Mouse (Mus musculus) forebrain, embryonic 10.5 days (tissue): ENCODE results near the gene Gse1. TPM values are rescaled to one million over a fixed set of nuclear protein-coding genes. Genes with fewer than 3 reads are reported as not detected.

Experiments used
- DNase-seq: peaks from one replicate; pipeline ENCODE4 v3.0.0-alpha.2; 2017; ENCODE audit warnings: low spot score; ENCODE audit errors: extremely low spot score
- H3K27ac ChIP-seq: fragments of 300-500 bp; sonication (generic); 2 replicates; pipeline ENCODE4 v1.5.1; 2016; ENCODE audit warnings: mild to moderate bottlenecking
- H3K27me3 ChIP-seq: fragments of 300-500 bp; sonication (generic); 2 replicates; pipeline ENCODE4 v1.6.1; 2016; ENCODE audit warnings: mild to moderate bottlenecking; ENCODE audit not compliant: poor library complexity, severe bottlenecking
- H3K36me3 ChIP-seq: fragments of 300-500 bp; sonication (generic); replicated peaks from 2 replicates; pipeline ENCODE4 v1.6.1; 2016; ENCODE audit warnings: mild to moderate bottlenecking, moderate library complexity
- H3K4me1 ChIP-seq: fragments of 300-500 bp; sonication (generic); 2 replicates; pipeline ENCODE4 v1.6.1; 2016
- H3K4me3 ChIP-seq: fragments of 300-500 bp; sonication (generic); 2 replicates; pipeline ENCODE4 v1.5.1; 2016; ENCODE audit warnings: mild to moderate bottlenecking, moderate library complexity
- H3K9me3 ChIP-seq: fragments of 300-500 bp; sonication (generic); 2 replicates; pipeline ENCODE4 v1.6.1; 2016; ENCODE audit warnings: mild to moderate bottlenecking, moderate library complexity
- WGBS: fragments of 180-500 bp; shearing (Covaris S2); methylation state at CpG from one replicate; pipeline ENCODE4 v1.1.7; 2016; 5-methylcytosine and 5-hydroxymethylcytosine counted together
- polyA plus RNA-seq: library from polyadenylated mRNA; unstranded; fragments of >200 nt; fragmentation: Nextera tagmentation; extraction: Ambion mirVana; gene quantifications from 2 replicates; pipeline ENCODE4 v1.2.1, GENCODE M21; 2016

Gse1 gene
- polyA plus RNA-seq, 1 experiment from 2014 or later, result 12.0 TPM

GRCm38 (mm10) chr8:120373621-120374020, 145.4 kb downstream of the Gse1 start:
- no peaks in the 10 kb centered on the region for H3K36me3 ChIP-seq
- 86% methylated on average over 3 of the region's 3 CpGs for WGBS
- DNase-seq, result no peak
- H3K27ac ChIP-seq, result peak overlapping the region; percentile 73
- H3K4me1 ChIP-seq, result peaks cover 97% of the 10 kb centered on the region
- H3K27me3 ChIP-seq, result peaks cover 57% of the 10 kb centered on the region
- H3K9me3 ChIP-seq, result no peaks in the 10 kb centered on the region
- H3K4me3 ChIP-seq, result no peak overlapping the region

- Histone ChIP-seq H3K4me1 (peaks cover 97% of the 10 kb centered on the region), H3K4me3 (no peak overlapping the region), H3K27ac (peak overlapping the region; percentile 73), H3K36me3 (no peaks in the 10 kb centered on the region), H3K27me3 (peaks cover 62% of the 10 kb centered on the region), H3K9me3 (no peaks in the 10 kb centered on the region)
- 81% methylated on average over 1 of the region's 1 CpGs for WGBS
- no peak for DNase-seq
These were observed 145.8 kb downstream of the Gse1 start for GRCm38 (mm10) chr8:120374070-120374469.

- H3K27me3 ChIP-seq, result peaks cover 66% of the 10 kb centered on the region
- peak overlapping the region; percentile 73 for H3K27ac ChIP-seq
- no peaks in the 10 kb centered on the region for H3K9me3 ChIP-seq
- WGBS, result 49% methylated on average over 9 of the region's 9 CpGs
- peaks cover 97% of the 10 kb centered on the region for H3K4me1 ChIP-seq
- H3K4me3 ChIP-seq, result no peak overlapping the region
- DNase-seq, result no peak
- no peaks in the 10 kb centered on the region for H3K36me3 ChIP-seq
These were observed 146.3 kb downstream of the Gse1 start for GRCm38 (mm10) chr8:120374514-120374913.

GRCm38 (mm10) chr8:120375170-120375569, 146.9 kb downstream of the Gse1 start:
- Histone ChIP-seq H3K4me1 (peaks cover 97% of the 10 kb centered on the region), H3K27ac (peak overlapping the region; percentile 73), H3K4me3 (no peak overlapping the region), H3K27me3 (peaks cover 73% of the 10 kb centered on the region), H3K36me3 (no peaks in the 10 kb centered on the region), H3K9me3 (no peaks in the 10 kb centered on the region)
- 36% methylated on average over 5 of the region's 5 CpGs for WGBS
- DNase-seq, result no peak

GRCm38 (mm10) chr8:120376215-120376614, 148.0 kb downstream of the Gse1 start:
- Histone ChIP-seq H3K27ac (peak overlapping the region; percentile 75), H3K4me3 (no peak overlapping the region), H3K36me3 (no peaks in the 10 kb centered on the region), H3K9me3 (no peaks in the 10 kb centered on the region), H3K27me3 (peaks cover 83% of the 10 kb centered on the region), H3K4me1 (peaks cover 100% of the 10 kb centered on the region)
- whole genome bisulfite sequencing, result 57% methylated on average over 4 of the region's 4 CpGs
- DNase-seq, result no peak

GRCm38 (mm10) chr8:120376847-120377802, 148.9 kb downstream of the Gse1 start:
- H3K4me3 ChIP-seq, result no peak overlapping the region
- H3K4me1 ChIP-seq, result peaks cover 100% of the 10 kb centered on the region
- peak overlapping the region; percentile 75 for H3K27ac ChIP-seq
- H3K36me3 ChIP-seq, result no peaks in the 10 kb centered on the region
- H3K27me3 ChIP-seq, result peaks cover 77% of the 10 kb centered on the region
- DNase-seq, result no peak
- no peaks in the 10 kb centered on the region for H3K9me3 ChIP-seq
- WGBS, result 66% methylated on average over 22 of the region's 22 CpGs

- Histone ChIP-seq H3K27me3 (peaks cover 77% of the 10 kb centered on the region), H3K27ac (no peak overlapping the region)
These were observed 149.5 kb downstream of the Gse1 start for GRCm38 (mm10) chr8:120377803-120378189.

GRCm38 (mm10) chr8:120378306-120378705, 150.1 kb downstream of the Gse1 start:
- no peak for DNase-seq
- WGBS, result 66% methylated on average over 16 of the region's 16 CpGs

More at GRCm38 (mm10) chr8:120377803-120378189, 149.5 kb downstream of the Gse1 start:
- Histone ChIP-seq H3K4me3 (no peak overlapping the region), H3K4me1 (peaks cover 100% of the 10 kb centered on the region), H3K36me3 (no peaks in the 10 kb centered on the region), H3K9me3 (no peaks in the 10 kb centered on the region)
- no peak for DNase-seq
- WGBS, result 72% methylated on average over 7 of the region's 7 CpGs

GRCm38 (mm10) chr8:120379015-120379414, 150.8 kb downstream of the Gse1 start:
- H3K27me3 ChIP-seq, result peaks cover 79% of the 10 kb centered on the region
- DNase-seq, result no peak
- H3K9me3 ChIP-seq, result no peaks in the 10 kb centered on the region
- peak overlapping the region; percentile 48 for H3K27ac ChIP-seq
- H3K4me3 ChIP-seq, result no peak overlapping the region
- H3K36me3 ChIP-seq, result no peaks in the 10 kb centered on the region
- 24% methylated on average over 3 of the region's 3 CpGs for WGBS
- H3K4me1 ChIP-seq, result peaks cover 100% of the 10 kb centered on the region

More at GRCm38 (mm10) chr8:120378306-120378705, 150.1 kb downstream of the Gse1 start:
- Histone ChIP-seq H3K27me3 (peaks cover 77% of the 10 kb centered on the region), H3K4me3 (no peak overlapping the region), H3K36me3 (no peaks in the 10 kb centered on the region), H3K9me3 (no peaks in the 10 kb centered on the region), H3K27ac (peak overlapping the region; percentile 48; the same call in 1 of the 2 replicates), H3K4me1 (peaks cover 100% of the 10 kb centered on the region)

- no peak overlapping the region for H3K4me3 ChIP-seq
- H3K36me3 ChIP-seq, result no peaks in the 10 kb centered on the region
- H3K27ac ChIP-seq, result peak overlapping the region; percentile 73
- H3K4me1 ChIP-seq, result peaks cover 79% of the 10 kb centered on the region
- no peak for DNase-seq
- WGBS, result 34% methylated on average over 4 of the region's 4 CpGs
- peaks cover 64% of the 10 kb centered on the region for H3K27me3 ChIP-seq
- H3K9me3 ChIP-seq, result peaks cover 5% of the 10 kb centered on the region; the same call in 1 of the 2 replicates
These were observed 153.6 kb downstream of the Gse1 start for GRCm38 (mm10) chr8:120381865-120382264.

- DNase-seq, result no peak
- Histone ChIP-seq H3K27ac (peak overlapping the region; percentile 73), H3K27me3 (peaks cover 57% of the 10 kb centered on the region), H3K36me3 (no peaks in the 10 kb centered on the region), H3K9me3 (peaks cover 5% of the 10 kb centered on the region; the same call in 1 of the 2 replicates), H3K4me1 (peaks cover 74% of the 10 kb centered on the region), H3K4me3 (no peak overlapping the region)
- WGBS, result 83% methylated on average over 19 of the region's 19 CpGs
These were observed 154.4 kb downstream of the Gse1 start for GRCm38 (mm10) chr8:120382436-120383203.

GRCm38 (mm10) chr8:120383204-120383560, 154.9 kb downstream of the Gse1 start:
- H3K9me3 ChIP-seq, result peaks cover 5% of the 10 kb centered on the region; the same call in 1 of the 2 replicates
- peaks cover 68% of the 10 kb centered on the region for H3K4me1 ChIP-seq
- no peaks in the 10 kb centered on the region for H3K36me3 ChIP-seq
- H3K27me3 ChIP-seq, result peaks cover 51% of the 10 kb centered on the region
- no peak overlapping the region for H3K4me3 ChIP-seq
- WGBS, result 81% methylated on average over 6 of the region's 6 CpGs
- no peak for DNase-seq
- H3K27ac ChIP-seq, result peak overlapping the region; percentile 73
